Mouse (Mus musculus) ES-Bruce4 (cell line): ENCODE measurements around the gene Abhd6.

ENCODE experiments used
- CTCF ChIP-seq: IDR thresholded peaks from one replicate; pipeline ENCODE4 v1.8.1; 2011; ENCODE audit warnings: low read depth, low read length
- EP300 ChIP-seq: IDR thresholded peaks from 2 replicates; pipeline ENCODE4 v1.6.1; 2011; ENCODE audit warnings: low read depth, low read length; ENCODE audit not compliant: insufficient read depth
- POLR2A ChIP-seq: IDR thresholded peaks from one replicate; pipeline ENCODE4 v1.8.1; 2011; ENCODE audit warnings: low read length; ENCODE audit not compliant: insufficient read depth

- TF ChIP-seq CTCF (no peak), EP300 (no peak), POLR2A (no peak)
Measured at GRCm38 (mm10) chr14:8046839-8047238, 44.1 kb downstream of the Abhd6 start.
